Mouse (Mus musculus) liver, embryonic 16.5 days (tissue): ENCODE results near the gene Arhgdig. TPM values are rescaled to one million over a fixed set of nuclear protein-coding genes. Genes with fewer than 3 reads are reported as not detected.
"Not testable (repeated sequence)": the region's sequence is repeated elsewhere in the genome, so short reads cannot be mapped to it uniquely, and the experiment has no call there.

ENCODE experiments used
- ATAC-seq: fragments of 200-750 bp; cut with Nextera tagmentation; 2 replicates; pipeline ENCODE4 v1.8.0; 2017; ENCODE audit warnings: low read depth, mild to moderate bottlenecking, moderate number of reproducible peaks, moderate library complexity
- H3K27ac ChIP-seq: fragments of 300-500 bp; sonication (generic); 2 replicates; pipeline ENCODE4 v1.5.1; 2014; ENCODE audit warnings: mild to moderate bottlenecking, low read length
- H3K27me3 ChIP-seq: fragments of 300-500 bp; sonication (generic); 2 replicates; pipeline ENCODE4 v1.6.1; 2014; ENCODE audit warnings: low read depth, low read length, mixed read lengths; ENCODE audit not compliant: control insufficient read depth, insufficient read depth
- H3K36me3 ChIP-seq: fragments of 300-500 bp; sonication (generic); 2 replicates; pipeline ENCODE4 v1.6.1; 2014; ENCODE audit warnings: mild to moderate bottlenecking; ENCODE audit not compliant: control insufficient read depth, insufficient read depth
- H3K4me1 ChIP-seq: fragments of 300-500 bp; sonication (generic); 2 replicates; pipeline ENCODE4 v1.6.1; 2014; ENCODE audit warnings: low read depth, low read length, mixed read lengths; ENCODE audit not compliant: control insufficient read depth
- H3K4me2 ChIP-seq: fragments of 300-500 bp; sonication (generic); 2 replicates; pipeline ENCODE4 v1.6.1; 2014; ENCODE audit warnings: low read depth, low read length, mixed read lengths
- H3K4me3 ChIP-seq: fragments of 300-500 bp; sonication (generic); 2 replicates; pipeline ENCODE4 v1.5.1; 2014; ENCODE audit warnings: low read depth, mild to moderate bottlenecking, low read length
- H3K9ac ChIP-seq: fragments of 300-500 bp; sonication (generic); 2 replicates; pipeline ENCODE4 v1.6.1; 2014; ENCODE audit warnings: low read depth, low read length
- H3K9me3 ChIP-seq: fragments of 300-500 bp; sonication (generic); replicated peaks from 2 replicates; pipeline ENCODE4 v1.6.1; 2016; ENCODE audit warnings: low read length; ENCODE audit not compliant: control insufficient read depth
- WGBS: fragments of 180-500 bp; shearing (Covaris S2); extraction: QIAGEN DNeasy Blood & Tissue Kit; methylation state at CpG from one replicate; pipeline ENCODE4 v1.1.7; 2014; ENCODE audit not compliant: insufficient replicate concordance; 5-methylcytosine and 5-hydroxymethylcytosine counted together
- polyA plus RNA-seq: library from polyadenylated mRNA; unstranded; fragments of >200 nt; fragmentation: Nextera tagmentation; extraction: Ambion mirVana; gene quantifications from 2 replicates; pipeline ENCODE4 v1.2.1, GENCODE M21; 2015

The Arhgdig gene
- polyA plus RNA-seq, 1 experiment from 2014 or later = 3.3 TPM

- WGBS = 10% methylated on average over 4 of the region's 4 CpGs
- peak within 1 kb of the TSS; percentile 31 for H3K27ac ChIP-seq
- peak within 1 kb of the TSS; percentile 61 for H3K9ac ChIP-seq
- H3K9me3 ChIP-seq = no peaks in the 10 kb centered on the region
- H3K27me3 ChIP-seq = peaks cover 43% of the 10 kb centered on the region
- H3K4me2 ChIP-seq = peak within 1 kb of the TSS; percentile 69
- ATAC-seq = peak; percentile 78
- peak within 1 kb of the TSS; percentile 56 for H3K4me3 ChIP-seq
- peaks cover 58% of the 10 kb centered on the region for H3K4me1 ChIP-seq
- H3K36me3 ChIP-seq = peaks cover 6% of the 10 kb centered on the region
Observed at GRCm38 (mm10) chr17:26198892-26199291, 8.7 kb downstream of the Arhgdig start, which contains the start of gene Pdia2. Pdia2 (minus strand) TSS chr17:26199087.

DNA sequence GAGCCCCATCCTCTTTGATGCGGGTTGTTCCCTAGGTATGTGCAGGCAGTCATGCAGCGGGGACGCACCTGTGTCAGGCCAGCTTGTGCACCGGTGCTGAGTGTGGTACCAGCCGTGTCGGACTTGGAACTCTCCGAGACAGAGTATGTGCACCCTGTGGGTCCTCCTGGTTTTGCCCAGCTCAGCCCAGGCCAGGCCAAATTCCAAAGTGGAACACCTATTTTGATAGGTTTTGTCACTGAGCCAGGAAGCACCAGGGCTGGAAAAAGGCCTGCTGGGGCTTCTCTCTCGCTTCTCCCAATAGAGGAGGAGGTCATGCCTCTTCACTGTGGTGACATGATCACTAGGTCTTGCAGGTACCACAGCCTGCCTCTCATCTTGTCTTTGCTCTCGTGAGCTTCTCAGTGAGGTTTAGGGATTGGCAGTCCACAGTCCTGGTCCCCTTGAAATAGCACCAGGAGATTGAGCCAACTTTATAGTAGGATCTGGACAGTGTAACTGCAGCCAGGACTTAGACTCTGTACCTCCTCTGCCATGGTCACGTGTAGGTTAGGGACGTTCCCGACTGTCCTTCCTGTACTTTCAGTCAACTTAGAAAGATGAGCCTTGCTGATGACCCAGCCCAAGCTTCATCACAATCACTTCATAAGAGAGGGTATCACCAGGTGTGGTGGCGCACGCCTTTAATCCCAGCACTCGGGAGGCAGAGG lies 14.9 kb downstream of the Arhgdig start:
- no peak overlapping the region for H3K9ac ChIP-seq
- no peak overlapping the region for H3K4me3 ChIP-seq
- H3K27me3 ChIP-seq = no peaks in the 10 kb centered on the region
- peaks cover 1% of the 10 kb centered on the region for H3K4me1 ChIP-seq
- no peak for ATAC-seq
- H3K36me3 ChIP-seq = peaks cover 24% of the 10 kb centered on the region
- H3K4me2 ChIP-seq = no peak overlapping the region
- no peak overlapping the region for H3K27ac ChIP-seq
- 85% methylated on average over 15 of the region's 15 CpGs for WGBS
- H3K9me3 ChIP-seq = no peaks in the 10 kb centered on the region

- H3K9me3 ChIP-seq, ATAC-seq, H3K4me3 ChIP-seq, H3K4me1 ChIP-seq, H3K27me3 ChIP-seq, H3K4me2 ChIP-seq, H3K27ac ChIP-seq, H3K9ac ChIP-seq: not testable (repeated sequence)
- 73% methylated on average over 7 of the region's 7 CpGs for WGBS
- peaks cover 24% of the 10 kb centered on the region for H3K36me3 ChIP-seq
Observed at GRCm38 (mm10) chr17:26191486-26191885, 16.1 kb downstream of the Arhgdig start.

- Histone ChIP-seq H3K27ac (no peak overlapping the region), H3K4me3 (no peak overlapping the region), H3K27me3 (no peaks in the 10 kb centered on the region), H3K36me3 (peaks cover 25% of the 10 kb centered on the region), H3K9me3 (no peaks in the 10 kb centered on the region), H3K4me2 (no peak overlapping the region), H3K9ac (no peak overlapping the region), H3K4me1 (no peaks in the 10 kb centered on the region)
- no peak for ATAC-seq
- WGBS = 79% methylated on average over 11 of the region's 11 CpGs
Observed at GRCm38 (mm10) chr17:26188091-26188805, 19.3 kb downstream of the Arhgdig start.

GRCm38 (mm10) chr17:26187592-26187991 lies 20.0 kb downstream of the Arhgdig start:
- no peak overlapping the region for H3K4me2 ChIP-seq

GRCm38 (mm10) chr17:26181179-26181578 lies 26.4 kb downstream of the Arhgdig start:
- Histone ChIP-seq H3K27ac (no peak overlapping the region), H3K4me1 (no peaks in the 10 kb centered on the region), H3K36me3 (peaks cover 9% of the 10 kb centered on the region), H3K4me3 (no peak overlapping the region), H3K4me2 (no peak overlapping the region), H3K9ac (no peak overlapping the region), H3K9me3 (no peaks in the 10 kb centered on the region), H3K27me3 (no peaks in the 10 kb centered on the region)
- no peak for ATAC-seq
- 72% methylated on average over 3 of the region's 3 CpGs for WGBS

More at GRCm38 (mm10) chr17:26187592-26187991, 20.0 kb downstream of the Arhgdig start:
- WGBS = 87% methylated on average over 5 of the region's 5 CpGs
- Histone ChIP-seq H3K27me3 (no peaks in the 10 kb centered on the region), H3K9ac (no peak overlapping the region), H3K36me3 (peaks cover 25% of the 10 kb centered on the region), H3K4me3 (no peak overlapping the region), H3K4me1 (no peaks in the 10 kb centered on the region), H3K9me3 (no peaks in the 10 kb centered on the region), H3K27ac (no peak overlapping the region)
- ATAC-seq = no peak

DNA sequence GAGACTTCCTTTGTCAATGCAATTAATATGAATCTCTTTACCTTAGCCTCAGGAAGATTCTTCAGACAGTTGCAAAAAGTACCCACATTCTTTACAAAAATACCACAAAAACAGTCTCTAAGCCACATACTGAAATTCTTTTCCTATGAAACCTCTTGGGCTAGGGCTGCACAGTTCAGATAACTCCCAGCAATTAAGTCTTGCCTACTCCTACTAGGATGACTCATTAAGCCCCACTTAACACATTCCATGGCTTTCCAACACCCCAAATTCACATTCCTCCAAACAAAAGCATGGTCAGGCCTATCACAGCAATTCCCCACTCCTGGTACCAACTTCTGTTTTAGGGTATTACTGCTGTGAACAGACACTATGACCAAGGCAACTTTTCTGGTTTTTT lies 29.0 kb downstream of the Arhgdig start:
- Histone ChIP-seq H3K9ac (no peak overlapping the region), H3K27me3 (no peaks in the 10 kb centered on the region), H3K4me3 (no peak overlapping the region), H3K36me3 (peaks cover 2% of the 10 kb centered on the region; the same call in 1 of the 2 replicates), H3K9me3 (no peaks in the 10 kb centered on the region), H3K4me2 (no peak overlapping the region), H3K4me1 (no peaks in the 10 kb centered on the region), H3K27ac (no peak overlapping the region)
- ATAC-seq = no peak

GRCm38 (mm10) chr17:26175248-26175647 lies 32.3 kb downstream of the Arhgdig start:
- not testable (repeated sequence) for H3K36me3 ChIP-seq, H3K4me2 ChIP-seq, ATAC-seq, H3K4me3 ChIP-seq, H3K9me3 ChIP-seq, H3K27me3 ChIP-seq, H3K9ac ChIP-seq, H3K4me1 ChIP-seq, H3K27ac ChIP-seq
- WGBS = 64% methylated on average over 2 of the region's 2 CpGs

DNA sequence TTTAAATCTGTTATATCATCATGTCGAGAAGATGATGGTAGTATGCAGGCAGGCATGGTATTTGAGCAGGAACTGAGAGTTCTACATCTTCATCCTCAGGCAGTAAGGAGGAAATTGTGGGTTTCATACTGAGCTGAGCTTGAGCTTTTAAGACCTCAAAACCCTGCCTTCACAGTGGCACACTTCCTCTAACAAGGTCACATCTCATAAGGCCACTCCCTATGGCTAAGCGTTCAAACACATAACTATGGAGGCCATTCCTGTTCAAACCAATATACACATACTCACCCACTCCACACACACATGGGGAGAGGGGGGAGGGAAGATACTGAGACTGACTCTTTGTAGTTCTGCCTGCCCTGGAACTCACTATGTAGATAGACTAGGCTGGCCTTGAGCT lies 39.5 kb downstream of the Arhgdig start:
- Histone ChIP-seq H3K4me2 (no peak overlapping the region), H3K4me1 (no peaks in the 10 kb centered on the region), H3K27ac (no peak overlapping the region), H3K36me3 (no peaks in the 10 kb centered on the region), H3K9me3 (no peaks in the 10 kb centered on the region), H3K4me3 (no peak overlapping the region), H3K9ac (no peak overlapping the region), H3K27me3 (no peaks in the 10 kb centered on the region)
- no peak for ATAC-seq
- WGBS = 16% methylated on average over 2 of the region's 2 CpGs
